Mouse (Mus musculus) heart, postnatal 14 days (tissue): Measurements from ENCODE around the gene Stx2. TPM values are rescaled to one million over a fixed set of nuclear protein-coding genes. Genes with fewer than 3 reads are reported as not detected.
"Not testable (repeated sequence)": the region's sequence is repeated elsewhere in the genome, so short reads cannot be mapped to it uniquely, and the experiment has no call there.

Experiments used
- DNase-seq, 2 experiments: peaks; one replicate each; pipeline ENCODE4 v3.0.0; 2021 to 2022
- intact Hi-C: fragments of 180-260 bp; cut with DNase I; formaldehyde crosslinking; loops from one replicate; pipeline ENCODE4 v1.15.1; 2025
- total RNA-seq, 2 experiments: library from RNA; stranded (reverse); gene quantifications; 2 replicates each; pipeline ENCODE4 v1.2.3; 2021

Stx2 gene
- total RNA-seq, 2 experiments from 2014 or later: 16.0 to 18.8 TPM

DNA sequence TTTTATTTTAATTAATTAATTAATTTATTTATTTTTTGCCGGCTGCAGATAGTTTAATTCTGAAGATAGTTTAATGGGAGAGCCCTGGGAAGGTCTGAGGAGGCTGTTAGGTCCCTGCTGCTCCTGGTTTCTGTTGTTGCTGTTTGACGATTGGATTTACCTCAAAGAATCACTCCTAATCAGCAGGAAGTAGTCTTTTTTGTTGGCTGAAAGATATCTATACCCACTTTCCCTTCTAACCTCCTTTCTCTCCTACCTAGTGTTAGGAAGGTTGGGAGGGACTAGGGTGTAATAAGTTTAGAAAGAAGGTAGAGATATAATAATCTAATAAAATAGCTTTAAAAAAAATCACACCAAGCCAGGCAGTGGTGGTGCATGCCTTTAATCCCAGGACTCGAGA is 6.6 kb upstream of the Stx2 start:
- DNase-seq: no peak
- intact Hi-C loops: no loop called here

DNA sequence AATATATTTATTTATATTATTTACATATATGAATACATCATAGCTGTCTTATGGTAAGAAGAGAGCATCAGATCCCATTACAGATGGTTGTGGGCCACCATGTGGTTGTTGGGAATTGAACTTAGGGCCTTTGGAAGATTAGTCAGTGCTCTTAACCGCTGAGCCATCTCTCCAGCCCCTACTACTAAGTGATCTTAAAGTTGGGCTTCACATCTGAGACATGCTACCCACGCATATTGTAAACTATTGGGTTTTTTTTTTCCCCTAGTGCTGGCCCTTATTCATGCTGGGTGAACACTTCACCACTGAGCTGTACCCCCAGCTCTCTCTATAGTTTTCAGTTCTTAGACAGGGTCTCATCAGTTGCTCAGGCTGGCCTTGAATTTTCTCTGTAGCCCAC is 2.6 kb upstream of the Stx2 start:
- DNase-seq: no peak
- intact Hi-C loops: no loop called here

- DNase-seq: no peak
- intact Hi-C loops: no loop called here
Observed at GRCm38 (mm10) chr5:129009577-129009976, 1.2 kb upstream of the Stx2 start.

DNA sequence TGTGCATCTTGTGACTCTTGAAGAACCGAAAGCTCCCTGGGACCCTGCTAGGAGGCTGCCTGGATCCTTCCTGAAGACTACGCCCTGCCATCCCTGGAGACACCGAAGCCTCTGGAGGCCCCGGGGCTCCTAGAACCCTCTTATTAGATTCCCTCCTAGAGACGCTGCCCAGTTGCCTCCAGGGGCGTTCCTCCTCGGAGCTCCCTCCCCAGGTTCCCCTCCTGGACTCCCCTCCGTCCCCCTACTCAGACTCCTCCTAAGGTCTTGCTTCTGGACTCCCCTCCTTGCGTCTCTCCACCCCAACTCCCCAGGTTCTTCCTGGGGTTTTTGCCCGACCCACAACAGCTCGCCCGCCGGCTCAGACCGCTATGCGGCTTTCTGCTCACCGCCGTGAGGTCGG is 366 bp downstream of the Stx2 start:
- intact Hi-C loops: no loop called here

DNA sequence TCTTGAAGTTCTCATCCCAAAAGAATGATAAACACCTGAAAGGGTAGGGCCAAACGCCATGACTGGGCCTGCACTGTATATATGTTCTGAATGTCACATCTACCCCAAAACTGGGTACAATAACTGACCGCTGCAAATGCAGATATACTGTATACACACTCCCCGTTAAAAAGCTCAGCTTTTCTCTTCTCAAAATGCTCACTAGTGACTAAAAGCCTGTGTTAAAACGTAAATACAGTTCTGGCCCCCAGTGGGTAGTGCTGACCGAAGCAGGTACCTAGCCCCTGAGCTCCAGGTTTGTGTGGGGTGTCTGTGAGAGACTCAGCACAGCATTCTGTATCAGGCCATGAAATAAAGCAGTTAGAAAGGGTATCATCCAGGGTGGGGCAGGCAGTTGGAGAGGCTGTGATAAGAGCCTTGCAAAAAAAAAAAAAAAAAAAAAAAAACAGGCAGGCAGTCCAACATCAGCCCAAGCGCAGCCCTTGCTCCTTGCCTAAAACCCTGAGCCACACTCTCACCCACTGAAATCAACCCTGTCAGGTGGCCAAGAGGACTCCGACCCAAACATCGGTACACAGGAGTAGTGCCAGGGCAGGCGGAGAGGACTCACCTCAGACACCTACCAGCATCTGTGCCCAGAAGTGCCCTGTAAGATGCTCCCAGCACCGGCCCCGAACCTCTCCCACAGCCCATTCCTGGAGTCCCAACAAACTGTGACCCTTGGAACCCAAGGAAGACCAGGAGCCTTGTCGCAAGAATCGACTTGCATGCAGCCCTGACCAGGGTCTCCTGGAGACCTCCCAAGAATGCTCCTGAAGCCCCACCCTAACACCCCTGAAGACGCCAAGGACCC is 1.0 kb downstream of the Stx2 start:
- peak in 1 of 2 experiments; percentile 15 for DNase-seq
- intact Hi-C loops: no loop called here

More for the DNA sequence above, 366 bp downstream of the Stx2 start:
- peak in 1 of 2 experiments; percentile 47 for DNase-seq

DNA sequence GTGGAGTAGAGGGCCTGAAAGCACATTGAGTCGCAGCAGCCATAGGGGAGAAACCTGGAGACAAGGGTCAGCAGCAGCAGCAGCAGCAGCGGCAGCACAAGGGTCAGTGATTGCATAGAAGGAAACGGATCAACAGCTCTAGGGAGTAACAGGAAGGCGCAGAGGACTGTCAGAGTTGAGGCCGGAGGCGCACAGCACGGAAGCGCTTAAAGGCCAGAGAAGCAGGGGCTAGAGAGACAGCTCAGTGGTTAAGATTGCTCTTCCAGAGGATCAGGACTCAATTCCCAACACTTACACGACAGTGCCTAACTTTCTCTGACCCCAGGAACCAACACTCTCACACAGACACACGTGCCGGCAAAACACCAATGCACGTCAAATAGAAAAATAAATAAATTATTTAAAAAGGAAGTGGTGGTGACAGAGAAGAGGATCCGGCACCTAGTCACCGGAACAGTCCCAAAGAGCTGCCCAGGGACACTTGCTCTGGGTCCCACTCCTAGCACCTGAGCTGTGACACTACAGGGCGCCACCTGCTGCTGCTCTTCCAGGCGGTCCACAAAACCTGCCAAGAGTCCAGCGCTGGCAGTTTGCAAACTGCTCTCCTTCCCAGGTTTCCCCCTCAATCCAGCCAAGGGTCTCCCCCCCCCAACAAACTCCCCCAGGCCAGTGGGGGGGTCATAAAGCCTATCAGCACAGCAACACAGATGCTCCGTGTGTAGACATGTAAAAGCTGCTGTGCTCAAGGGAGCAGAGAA is 2.2 kb downstream of the Stx2 start:
- intact Hi-C loops: no loop called here
- peak; percentile 19 to 25 for DNase-seq

DNA sequence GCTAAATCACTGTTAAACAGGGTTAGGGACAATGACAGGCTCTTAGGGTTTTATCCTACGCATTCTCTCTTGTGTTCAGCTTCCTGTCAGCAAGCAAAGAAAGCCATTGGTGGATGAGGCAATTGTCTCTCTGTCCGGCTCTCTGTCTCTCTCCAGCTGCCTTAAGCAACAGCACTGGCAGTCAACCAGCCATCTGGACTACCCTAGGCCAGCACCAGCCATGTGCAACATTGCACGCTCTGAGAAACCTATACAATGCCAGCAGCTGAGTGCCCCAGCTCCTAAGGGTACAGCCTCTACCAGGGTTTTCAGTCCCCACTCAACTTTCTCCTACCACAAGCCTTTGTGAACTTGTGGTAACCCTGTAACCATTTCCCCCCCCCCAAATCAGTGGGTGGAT is 3.0 kb downstream of the Stx2 start:
- intact Hi-C loops: no loop called here
- peak; percentile 20 to 29 for DNase-seq

GRCm38 (mm10) chr5:129002571-129003011 is 5.8 kb downstream of the Stx2 start:
- intact Hi-C loops: no loop called here
- peak; percentile 37 to 49 for DNase-seq

- intact Hi-C loops: no loop called here
- DNase-seq: peak; percentile 21
Observed at GRCm38 (mm10) chr5:129000706-129001468, 7.5 kb downstream of the Stx2 start.

- no peak for DNase-seq
- intact Hi-C loops: no loop called here
Observed at GRCm38 (mm10) chr5:128987141-128987954, 21.0 kb downstream of the Stx2 start.

- DNase-seq: no peak
- intact Hi-C loops: no loop called here
Observed at GRCm38 (mm10) chr5:128985946-128986345, 22.4 kb downstream of the Stx2 start.

GRCm38 (mm10) chr5:128984536-128984935 is 23.8 kb downstream of the Stx2 start:
- no peak for DNase-seq
- intact Hi-C loops: no loop called here

GRCm38 (mm10) chr5:128981607-128982006 is 26.8 kb downstream of the Stx2 start:
- peak; percentile 64 to 80 for DNase-seq
- intact Hi-C loops: no loop called here

DNA sequence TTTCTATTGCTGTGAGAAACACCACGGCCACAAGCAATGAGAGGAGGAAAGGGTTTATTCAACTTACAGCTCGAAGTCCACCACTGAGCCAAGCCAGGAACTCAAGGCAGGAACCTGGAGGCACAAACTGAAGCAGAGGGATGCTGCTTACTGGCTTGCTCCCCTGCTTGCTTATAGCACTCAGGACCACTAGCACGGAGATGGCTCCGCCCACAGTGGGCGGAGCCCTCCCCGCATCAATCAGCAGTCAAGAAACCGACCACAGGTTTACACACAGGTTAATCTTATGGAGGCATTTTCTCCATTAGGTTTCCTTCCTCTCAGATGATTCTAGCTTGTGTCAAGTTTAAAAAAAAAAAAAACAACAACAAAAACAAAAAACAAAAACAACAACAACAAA is 27.5 kb downstream of the Stx2 start:
- no peak for DNase-seq
- intact Hi-C loops: no loop called here

- no peak for DNase-seq
- intact Hi-C loops: loop anchor here (10.0 kb wide), 1 partner anchor 454 kb away; no protein-coding TSS in a partner anchor
Observed at GRCm38 (mm10) chr5:128978957-128979356, 29.4 kb downstream of the Stx2 start.

GRCm38 (mm10) chr5:128977466-128977865 is 30.9 kb downstream of the Stx2 start:
- intact Hi-C loops: loop anchor here (10.0 kb wide), 1 partner anchor 453 kb away; no protein-coding TSS in a partner anchor
- DNase-seq: not testable (repeated sequence)

GRCm38 (mm10) chr5:128976266-128976665 is 32.1 kb downstream of the Stx2 start:
- intact Hi-C loops: loop anchor here (10.0 kb wide), 1 partner anchor 451 kb away; no protein-coding TSS in a partner anchor
- DNase-seq: peak in 1 of 2 experiments; percentile 31

GRCm38 (mm10) chr5:128971298-128971697 is 37.1 kb downstream of the Stx2 start:
- DNase-seq: peak; percentile 60 to 80
- intact Hi-C loops: loop anchor here (5.0 to 10.0 kb wide), 2 partner anchors 239 to 446 kb away; no protein-coding TSS in a partner anchor

DNA sequence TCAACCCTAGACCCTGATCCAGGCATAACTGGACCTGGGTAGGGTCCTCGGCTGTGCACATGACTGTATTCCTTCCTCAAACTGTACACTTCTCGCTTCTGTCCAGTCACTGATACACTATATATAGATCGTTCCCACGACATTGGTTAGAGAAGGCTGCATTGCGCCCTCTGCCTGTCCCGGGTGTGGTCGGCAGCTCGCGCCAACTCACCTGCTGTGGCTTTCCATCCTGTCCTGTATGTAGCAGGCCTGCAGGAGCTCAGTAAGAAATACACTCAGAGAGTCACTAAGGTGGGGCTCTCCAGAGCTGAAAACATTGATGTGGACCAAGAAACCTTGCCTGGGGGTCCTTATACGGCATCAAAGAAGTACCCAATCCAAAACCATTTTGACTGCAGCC is 37.5 kb downstream of the Stx2 start:
- intact Hi-C loops: loop anchor here (5.0 to 10.0 kb wide), 2 partner anchors 239 to 446 kb away; no protein-coding TSS in a partner anchor
- DNase-seq: no peak
